In the genomic region with DNA sequence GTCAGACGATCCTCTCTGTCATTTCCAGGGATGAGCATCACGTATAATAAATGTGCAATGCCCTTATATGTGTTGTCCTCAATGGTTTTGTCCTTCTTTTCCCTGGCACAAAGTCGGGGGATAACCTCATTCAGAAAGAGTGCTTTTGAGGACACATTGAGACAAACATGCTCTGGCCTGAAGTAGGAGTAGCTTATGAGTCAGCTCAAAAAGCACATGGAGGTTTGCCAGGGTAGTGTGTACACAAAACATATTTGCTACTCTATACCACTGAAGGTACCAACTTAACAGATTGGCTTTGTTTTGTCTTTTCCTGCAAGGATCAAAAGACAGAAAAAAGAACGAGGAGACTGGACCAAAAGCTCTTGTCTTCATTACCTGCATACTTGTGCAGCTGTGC, we compare ENCODE assay signal across 17 mouse cellular contexts.
"Had no signal": no experiment of that assay in that cellular context is flagged by ENCODE, and none has a peak within 500 bp of the region (broad histone marks: within the 10 kb centered on the region; RNA-seq: fewer than 3 reads in every experiment).

No protein-coding gene starts in this region.

- H3K4me2 ChIP-seq: limb, embryonic 13.5 days; neural tube, embryonic 15.5 days had no signal

- H3K9ac ChIP-seq: limb, embryonic 13.5 days; liver, embryonic 14.5 days; neural tube, embryonic 15.5 days had no signal

- H3K27ac ChIP-seq: hindbrain, postnatal 0 days; kidney, postnatal 0 days; limb, embryonic 13.5 days; liver, embryonic 14.5 days; midbrain, embryonic 10.5 days; neural tube, embryonic 15.5 days had no signal

- H3K9me3 ChIP-seq: limb, embryonic 13.5 days; midbrain, embryonic 10.5 days; neural tube, embryonic 15.5 days had no signal

- H3K4me1 ChIP-seq: limb, embryonic 13.5 days; midbrain, embryonic 10.5 days; neural tube, embryonic 15.5 days had no signal

- H3K4me3 ChIP-seq: limb, embryonic 13.5 days; midbrain, embryonic 10.5 days; myocyte; neural tube, embryonic 15.5 days had no signal

- H3K36me3 ChIP-seq: limb, embryonic 13.5 days; midbrain, embryonic 10.5 days; neural tube, embryonic 15.5 days had no signal

- DNase-seq: kidney, adult 11 months; kidney, adult 9 months; kidney, postnatal 36 days; layer of hippocampus, adult 9-11 months; layer of hippocampus, postnatal 36 days; lung, adult 18-20 months; lung, postnatal 14 days; midbrain, embryonic 14.5 days; right cerebral cortex, postnatal 25 days; thymus, postnatal 4 days had no signal

- ATAC-seq: hindbrain, postnatal 0 days had no signal

- H3K27me3 ChIP-seq: limb, embryonic 13.5 days; neural tube, embryonic 15.5 days had no signal
